Mouse (Mus musculus): Measurements from ENCODE around the gene Snx29. TPM values are rescaled to one million over a fixed set of nuclear protein-coding genes. Genes with fewer than 3 reads are reported as not detected.

The Snx29 gene
- total RNA-seq, 2 experiments from 2014 or later = 6.2 to 9.0 TPM

- no peak for ATAC-seq (replicated peaks; ENCODE audit: low FRiP score, poor library complexity, severe bottlenecking)
These were observed 461.6 kb downstream of the Snx29 start for GRCm38 (mm10) chr16:11784354-11784753.

GRCm38 (mm10) chr16:11785806-11786205, 463.1 kb downstream of the Snx29 start:
- ATAC-seq (replicated peaks; ENCODE audit: low FRiP score, poor library complexity, severe bottlenecking) = no peak

- ATAC-seq (replicated peaks; ENCODE audit: low FRiP score, poor library complexity, severe bottlenecking) = no peak
These were observed 467.8 kb downstream of the Snx29 start for GRCm38 (mm10) chr16:11790476-11790875.

- no peak for ATAC-seq (replicated peaks; ENCODE audit: low FRiP score, poor library complexity, severe bottlenecking)
These were observed 470.7 kb downstream of the Snx29 start for GRCm38 (mm10) chr16:11793391-11793790.

GRCm38 (mm10) chr16:11794628-11795027, 471.9 kb downstream of the Snx29 start:
- ATAC-seq (replicated peaks; ENCODE audit: low FRiP score, poor library complexity, severe bottlenecking) = no peak

- no peak for ATAC-seq (replicated peaks; ENCODE audit: low FRiP score, poor library complexity, severe bottlenecking)
These were observed 473.2 kb downstream of the Snx29 start for GRCm38 (mm10) chr16:11795758-11796460.

GRCm38 (mm10) chr16:11801960-11802539, 479.3 kb downstream of the Snx29 start:
- ATAC-seq (replicated peaks; ENCODE audit: low FRiP score, poor library complexity, severe bottlenecking) = no peak

Other genes with a start within 250 kb of the Snx29 start
- gene Txndc11, start 188.3 kb upstream of the Snx29 start, total RNA-seq (2015; ENCODE audit: low replicate concordance) = 7.3 and 8.8 TPM in 2 replicates
- 9.8 and 18.3 TPM in 2 replicates for gene Txndc11, start 188.3 kb upstream of the Snx29 start, total RNA-seq (2017; ENCODE audit: low replicate concordance)
- gene Zc3h7a, start 146.5 kb upstream of the Snx29 start, total RNA-seq (2015; ENCODE audit: low replicate concordance) = 53.3 and 83.4 TPM in 2 replicates
- gene Zc3h7a, start 146.5 kb upstream of the Snx29 start, total RNA-seq (2017; ENCODE audit: low replicate concordance) = 57.7 and 61.0 TPM in 2 replicates
- gene Rsl1d1, start 119.6 kb upstream of the Snx29 start, total RNA-seq (2015; ENCODE audit: low replicate concordance) = 35.7 and 61.7 TPM in 2 replicates
- 34.6 and 41.4 TPM in 2 replicates for gene Rsl1d1, start 119.6 kb upstream of the Snx29 start, total RNA-seq (2017; ENCODE audit: low replicate concordance)
- 112 and 165 TPM in 2 replicates for gene Gspt1, start 68.6 kb upstream of the Snx29 start, total RNA-seq (2015; ENCODE audit: low replicate concordance)
- gene Gspt1, start 68.6 kb upstream of the Snx29 start, total RNA-seq (2017; ENCODE audit: low replicate concordance) = 24.0 and 28.8 TPM in 2 replicates
- gene Tnfrsf17, start 9.1 kb upstream of the Snx29 start, total RNA-seq (2015; ENCODE audit: low replicate concordance) = not detected in 2 replicates
- gene Tnfrsf17, start 9.1 kb upstream of the Snx29 start, total RNA-seq (2017; ENCODE audit: low replicate concordance) = not detected in 2 replicates